ENCODE assay signal across 13 mouse cellular contexts in the genomic region with DNA sequence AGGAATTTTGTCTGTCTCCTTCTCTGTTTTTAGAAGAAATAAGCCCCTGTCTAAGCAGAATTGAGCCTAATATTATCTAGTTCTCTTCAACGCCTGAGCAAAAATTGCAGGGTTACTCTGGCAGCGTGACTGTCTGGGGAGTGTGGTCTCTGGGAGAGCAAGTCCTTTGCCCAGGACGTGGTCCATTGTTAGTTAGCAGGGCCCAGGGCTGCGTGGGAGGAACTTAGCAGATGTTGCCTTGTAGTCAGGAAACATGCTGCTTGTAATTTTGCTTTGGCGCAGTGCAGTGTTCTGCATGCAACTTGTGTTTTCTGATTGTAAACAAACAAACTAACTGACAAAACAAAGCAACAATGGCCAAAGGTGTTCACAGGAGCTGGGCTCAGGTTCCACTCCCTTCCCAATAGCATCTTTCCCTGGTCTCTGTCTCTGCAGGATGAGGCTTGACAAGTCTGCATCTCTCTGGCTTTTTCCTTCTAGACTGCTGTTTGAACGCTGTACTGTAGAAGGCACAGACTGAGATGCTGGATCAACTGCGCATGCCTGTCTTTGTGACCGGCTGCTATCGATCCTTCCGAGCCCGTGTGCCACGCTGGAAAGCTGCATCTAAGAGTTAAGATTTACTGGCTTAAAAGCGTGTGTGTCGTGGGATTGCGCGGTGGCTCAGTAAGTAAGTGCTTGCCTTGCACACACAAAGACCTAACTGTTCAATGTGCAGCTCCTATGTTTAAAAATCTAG.
DNase-seq lines count a peak whose midpoint lies in the region; ATAC-seq and TF ChIP-seq lines count a peak whose summit lies in the region.
"Had no signal": no experiment of that assay in that cellular context is flagged by ENCODE, and none has a peak within 500 bp of the region (broad histone marks: within the 10 kb centered on the region; RNA-seq: fewer than 3 reads in every experiment).

No protein-coding gene starts in this region.

- no peak for ATAC-seq in kidney, embryonic 16.5 days (ENCODE audit: low FRiP score, low TSS enrichment)
- ATAC-seq in stomach, embryonic 16.5 days (ENCODE audit: insufficient read depth, low FRiP score), result no peak
- ATAC-seq: intestine, postnatal 0 days had no signal

- H3K36me3 ChIP-seq in kidney, embryonic 16.5 days (ENCODE audit: insufficient read depth, low read length), result no peaks in the 10 kb centered on the region
- H3K36me3 ChIP-seq in kidney, adult 2 months (ENCODE audit: control insufficient read depth, insufficient read depth, low read length), result no peaks in the 10 kb centered on the region
- no peaks in the 10 kb centered on the region for H3K36me3 ChIP-seq in stomach, embryonic 16.5 days (ENCODE audit: control insufficient read depth, insufficient read depth, low read length)
- H3K36me3 ChIP-seq in thymus, adult 2 months (ENCODE audit: control insufficient read depth, insufficient read depth, low read length), result no peaks in the 10 kb centered on the region

- DNase-seq in gastrocnemius, adult 2 months, result peak; percentile 28
- DNase-seq in gastrocnemius, postnatal 36 days, result no peak
- DNase-seq in kidney, adult 2 months, result no peak
- peak; percentile 24 for DNase-seq in ovary, adult 18-20 months (ENCODE audit: low spot score)
- DNase-seq in ovary, postnatal 14 days (ENCODE audit: low spot score), result no peak
- no peak for DNase-seq in thymus, adult 2 months
- DNase-seq: cerebellum, adult 11-12 months; lung, adult 2 months; retina, postnatal 1 day had no signal

- H3K4me2 ChIP-seq in kidney, embryonic 16.5 days (replicated peaks; ENCODE audit: low read depth, low read length), result no peak overlapping the region
- H3K4me2 ChIP-seq in stomach, embryonic 16.5 days (ENCODE audit: low read depth, low read length), result no peak overlapping the region

- intact Hi-C loops in gastrocnemius, adult 2 months (cut with DNase I), result no loop called here
- intact Hi-C loops in gastrocnemius, postnatal 36 days (cut with DNase I), result no loop called here

- no peak overlapping the region for H3K27ac ChIP-seq in gastrocnemius, adult 2 months
- H3K27ac ChIP-seq in kidney, embryonic 16.5 days (ENCODE audit: low read length), result 0 out of 2 replicates have a peak overlapping the region, but pooled peaks have one; percentile 6
- H3K27ac ChIP-seq in kidney, adult 2 months (ENCODE audit: insufficient read depth, low read depth, low read length), result no peak overlapping the region
- H3K27ac ChIP-seq in stomach, embryonic 16.5 days (ENCODE audit: low read length), result peak overlapping the region; percentile 12; the same call in 1 of the 2 replicates
- no peak overlapping the region for H3K27ac ChIP-seq in thymus, adult 2 months (ENCODE audit: control insufficient read depth, insufficient read depth, low read length)

- WGBS in kidney, embryonic 16.5 days, result 66% methylated on average over 16 of the region's 16 CpGs
- WGBS in kidney, adult 2 months, result 78% methylated on average over 16 of the region's 16 CpGs
- 70% methylated on average over 16 of the region's 16 CpGs for WGBS in stomach, embryonic 16.5 days
- 82% methylated on average over 16 of the region's 16 CpGs for WGBS in thymus, adult 2 months

- no peaks in the 10 kb centered on the region for H3K9me3 ChIP-seq in kidney, embryonic 16.5 days (ENCODE audit: low read length)
- no peaks in the 10 kb centered on the region for H3K9me3 ChIP-seq in stomach, embryonic 16.5 days (replicated peaks; ENCODE audit: control insufficient read depth, low read length)

- no peak overlapping the region for H3K4me3 ChIP-seq in gastrocnemius, adult 2 months
- no peak overlapping the region for H3K4me3 ChIP-seq in kidney, embryonic 16.5 days (ENCODE audit: low read length)
- H3K4me3 ChIP-seq in kidney, adult 2 months (ENCODE audit: insufficient read depth, low read depth, low read length), result no peak overlapping the region
- no peak overlapping the region for H3K4me3 ChIP-seq in stomach, embryonic 16.5 days (replicated peaks; ENCODE audit: low read length)
- H3K4me3 ChIP-seq in thymus, adult 2 months (ENCODE audit: control insufficient read depth, insufficient read depth, low read length), result no peak overlapping the region
- H3K4me3 ChIP-seq: erythroblast, embryonic 14.5 days had no signal

- no peaks in the 10 kb centered on the region for H3K27me3 ChIP-seq in kidney, embryonic 16.5 days (ENCODE audit: insufficient read depth, low read length)
- H3K27me3 ChIP-seq in kidney, adult 2 months (replicated peaks; ENCODE audit: control insufficient read depth, insufficient read depth, low read length), result no peaks in the 10 kb centered on the region
- no peaks in the 10 kb centered on the region for H3K27me3 ChIP-seq in stomach, embryonic 16.5 days (ENCODE audit: control insufficient read depth, insufficient read depth, low read length)
- no peaks in the 10 kb centered on the region for H3K27me3 ChIP-seq in thymus, adult 2 months (ENCODE audit: control insufficient read depth, insufficient read depth, low read length)

- TF ChIP-seq POLR2A in kidney, adult 2 months (IDR thresholded peaks at IDR 0.05; ENCODE audit: low read depth, low read length), result no peak
- TF ChIP-seq POLR2A in thymus, adult 2 months (IDR thresholded peaks at IDR 0.05; ENCODE audit: control insufficient read depth, extremely low read depth, insufficient read depth, low read length, poor library complexity), result no peak

- H3K4me1 ChIP-seq in kidney, embryonic 16.5 days (ENCODE audit: insufficient read depth, low read length), result peaks cover 33% of the 10 kb centered on the region
- H3K4me1 ChIP-seq in kidney, adult 2 months (ENCODE audit: control insufficient read depth, insufficient read depth, low read length), result no peaks in the 10 kb centered on the region
- H3K4me1 ChIP-seq in stomach, embryonic 16.5 days (ENCODE audit: control insufficient read depth, insufficient read depth, low read length), result peaks cover 38% of the 10 kb centered on the region
- no peaks in the 10 kb centered on the region for H3K4me1 ChIP-seq in thymus, adult 2 months (replicated peaks; ENCODE audit: control insufficient read depth, insufficient read depth, low read length)

- TF ChIP-seq CTCF in gastrocnemius, adult 2 months (IDR thresholded peaks at IDR 0.05), result no peak
- TF ChIP-seq CTCF in kidney, adult 2 months (conservative IDR thresholded peaks at IDR 0.05; ENCODE audit: insufficient read depth, insufficient read length, low read depth, low read length), result no peak
- TF ChIP-seq CTCF in thymus, adult 2 months (IDR thresholded peaks at IDR 0.05; ENCODE audit: borderline replicate concordance, control insufficient read depth, extremely low read depth, insufficient read depth, low read length, poor library complexity), result no peak

- H3K9ac ChIP-seq in kidney, embryonic 16.5 days (replicated peaks; ENCODE audit: low read length), result 0 out of 2 replicates have a peak overlapping the region, but pooled peaks have one; percentile 19
- no peak overlapping the region for H3K9ac ChIP-seq in stomach, embryonic 16.5 days (ENCODE audit: low read length)

Comparison
In these comparisons a context has a peak if more than half of its experiments do, and no peak if none do; other contexts are left out.
1. DNase-seq: peak in gastrocnemius, adult 2 months (single experiment) and ovary, adult 18-20 months (single experiment); none in gastrocnemius, postnatal 36 days (0 of 2), kidney, adult 2 months (single experiment), ovary, postnatal 14 days (single experiment) and thymus, adult 2 months (single experiment).
2. H3K27ac ChIP-seq: peak in kidney, embryonic 16.5 days (single experiment) and stomach, embryonic 16.5 days (single experiment); none in gastrocnemius, adult 2 months (single experiment), kidney, adult 2 months (single experiment) and thymus, adult 2 months (single experiment).